Mouse (Mus musculus) intestine, embryonic 16.5 days (tissue): ENCODE results near the gene Pom121l2. TPM values are rescaled to one million over a fixed set of nuclear protein-coding genes. Genes with fewer than 3 reads are reported as not detected.
A peak's percentile ranks its signal among the peaks of the same experiment; 100 is the strongest.

Experiments
- ATAC-seq: fragments of 200-750 bp; cut with Nextera tagmentation; 2 replicates; pipeline ENCODE4 v1.8.0; 2017; ENCODE audit warnings: moderate TSS enrichment, moderate library complexity
- H3K27ac ChIP-seq: fragments of 300-500 bp; sonication (generic); 2 replicates; pipeline ENCODE4 v1.5.1; 2014; ENCODE audit warnings: mild to moderate bottlenecking, low read length
- H3K27me3 ChIP-seq: fragments of 300-500 bp; sonication (generic); replicated peaks from 2 replicates; pipeline ENCODE4 v1.6.1; 2014; ENCODE audit warnings: low read length, control low read depth, mixed read lengths; ENCODE audit not compliant: control insufficient read depth, insufficient read depth
- H3K36me3 ChIP-seq: fragments of 300-500 bp; sonication (generic); 2 replicates; pipeline ENCODE4 v1.6.1; 2014; ENCODE audit warnings: low read length, control low read depth; ENCODE audit not compliant: control insufficient read depth, insufficient read depth
- H3K4me1 ChIP-seq: fragments of 300-500 bp; sonication (generic); 2 replicates; pipeline ENCODE4 v1.6.1; 2014; ENCODE audit warnings: low read length, control low read depth, mixed read lengths; ENCODE audit not compliant: control insufficient read depth, insufficient read depth
- H3K4me2 ChIP-seq: fragments of 300-500 bp; sonication (generic); 2 replicates; pipeline ENCODE4 v1.6.1; 2014; ENCODE audit warnings: low read depth, low read length, control low read depth
- H3K4me3 ChIP-seq: fragments of 300-500 bp; sonication (generic); 2 replicates; pipeline ENCODE4 v1.5.1; 2014; ENCODE audit warnings: mild to moderate bottlenecking, low read length
- H3K9ac ChIP-seq: fragments of 300-500 bp; sonication (generic); 2 replicates; pipeline ENCODE4 v1.6.1; 2014; ENCODE audit warnings: low read depth, low read length
- H3K9me3 ChIP-seq: fragments of 300-500 bp; sonication (generic); 2 replicates; pipeline ENCODE4 v1.6.1; 2016; ENCODE audit warnings: low read length, control low read depth; ENCODE audit not compliant: control insufficient read depth
- WGBS: fragments of 180-500 bp; shearing (Covaris S2); extraction: QIAGEN DNeasy Blood & Tissue Kit; methylation state at CpG from one replicate; pipeline ENCODE4 v1.1.7; 2014; 5-methylcytosine and 5-hydroxymethylcytosine counted together
- polyA plus RNA-seq: library from polyadenylated mRNA; unstranded; fragments of >200 nt; fragmentation: Nextera tagmentation; extraction: Ambion mirVana; gene quantifications from 2 replicates; pipeline ENCODE4 v1.2.1, GENCODE M21; 2015

Pom121l2 gene
- polyA plus RNA-seq, 1 experiment from 2014 or later: not detected

GRCm38 (mm10) chr13:21998412-21998811 is 17.4 kb downstream of the Pom121l2 start:
- H3K27me3 ChIP-seq: peaks cover 62% of the 10 kb centered on the region

GRCm38 (mm10) chr13:21999147-21999546 is 18.2 kb downstream of the Pom121l2 start:
- no peak overlapping the region for H3K4me2 ChIP-seq
- H3K27ac ChIP-seq: no peak overlapping the region
- no peak for ATAC-seq
- H3K9ac ChIP-seq: no peak overlapping the region
- WGBS: 43% methylated on average over 4 of the region's 4 CpGs
- H3K36me3 ChIP-seq: no peaks in the 10 kb centered on the region
- H3K4me3 ChIP-seq: no peak overlapping the region
- H3K9me3 ChIP-seq: no peaks in the 10 kb centered on the region
- H3K27me3 ChIP-seq: peaks cover 67% of the 10 kb centered on the region
- H3K4me1 ChIP-seq: no peaks in the 10 kb centered on the region

More at GRCm38 (mm10) chr13:21998412-21998811, 17.4 kb downstream of the Pom121l2 start:
- ATAC-seq: no peak
- no peaks in the 10 kb centered on the region for H3K9me3 ChIP-seq
- WGBS: 34% methylated on average over 3 of the region's 3 CpGs
- H3K4me1 ChIP-seq: no peaks in the 10 kb centered on the region
- H3K4me2 ChIP-seq: no peak overlapping the region
- no peak overlapping the region for H3K9ac ChIP-seq
- no peak overlapping the region for H3K27ac ChIP-seq
- no peaks in the 10 kb centered on the region for H3K36me3 ChIP-seq
- H3K4me3 ChIP-seq: no peak overlapping the region

DNA sequence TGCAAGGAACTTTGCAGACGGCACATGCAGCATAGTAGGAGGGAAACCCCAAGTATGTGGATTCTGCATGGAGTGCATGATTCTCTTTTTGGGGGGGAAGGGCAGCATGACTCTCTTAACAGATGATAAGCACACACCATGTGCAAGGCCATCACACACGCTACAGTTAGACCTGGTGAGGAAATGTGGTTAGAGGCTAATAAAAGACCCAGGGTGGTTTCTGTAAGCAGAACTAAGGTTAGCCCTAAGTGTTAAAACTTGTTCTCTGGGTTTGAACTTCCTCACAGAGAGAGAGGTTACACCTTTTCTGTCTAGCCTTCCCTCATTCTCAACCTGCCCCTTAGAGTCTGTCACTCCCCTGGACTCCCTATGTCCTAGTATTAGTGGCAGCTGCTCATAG is 20.4 kb downstream of the Pom121l2 start:
- no peak for ATAC-seq
- H3K9ac ChIP-seq: no peak overlapping the region
- H3K4me3 ChIP-seq: no peak overlapping the region
- H3K27ac ChIP-seq: no peak overlapping the region
- WGBS: 66% methylated on average over 2 of the region's 2 CpGs
- H3K27me3 ChIP-seq: peaks cover 74% of the 10 kb centered on the region
- H3K4me1 ChIP-seq: 0 out of 2 replicates have a peak, but pooled peaks cover 7% of the 10 kb centered on the region
- H3K4me2 ChIP-seq: no peak overlapping the region
- no peaks in the 10 kb centered on the region for H3K9me3 ChIP-seq
- H3K36me3 ChIP-seq: no peaks in the 10 kb centered on the region

GRCm38 (mm10) chr13:22001823-22002222 is 20.8 kb downstream of the Pom121l2 start:
- Histone ChIP-seq H3K9ac (no peak overlapping the region), H3K27ac (no peak overlapping the region), H3K4me2 (no peak overlapping the region), H3K9me3 (no peaks in the 10 kb centered on the region), H3K4me1 (peaks cover 10% of the 10 kb centered on the region; the same call in 1 of the 2 replicates), H3K27me3 (peaks cover 76% of the 10 kb centered on the region), H3K36me3 (no peaks in the 10 kb centered on the region), H3K4me3 (no peak overlapping the region)
- 28% methylated on average over 5 of the region's 5 CpGs for WGBS
- no peak for ATAC-seq

DNA sequence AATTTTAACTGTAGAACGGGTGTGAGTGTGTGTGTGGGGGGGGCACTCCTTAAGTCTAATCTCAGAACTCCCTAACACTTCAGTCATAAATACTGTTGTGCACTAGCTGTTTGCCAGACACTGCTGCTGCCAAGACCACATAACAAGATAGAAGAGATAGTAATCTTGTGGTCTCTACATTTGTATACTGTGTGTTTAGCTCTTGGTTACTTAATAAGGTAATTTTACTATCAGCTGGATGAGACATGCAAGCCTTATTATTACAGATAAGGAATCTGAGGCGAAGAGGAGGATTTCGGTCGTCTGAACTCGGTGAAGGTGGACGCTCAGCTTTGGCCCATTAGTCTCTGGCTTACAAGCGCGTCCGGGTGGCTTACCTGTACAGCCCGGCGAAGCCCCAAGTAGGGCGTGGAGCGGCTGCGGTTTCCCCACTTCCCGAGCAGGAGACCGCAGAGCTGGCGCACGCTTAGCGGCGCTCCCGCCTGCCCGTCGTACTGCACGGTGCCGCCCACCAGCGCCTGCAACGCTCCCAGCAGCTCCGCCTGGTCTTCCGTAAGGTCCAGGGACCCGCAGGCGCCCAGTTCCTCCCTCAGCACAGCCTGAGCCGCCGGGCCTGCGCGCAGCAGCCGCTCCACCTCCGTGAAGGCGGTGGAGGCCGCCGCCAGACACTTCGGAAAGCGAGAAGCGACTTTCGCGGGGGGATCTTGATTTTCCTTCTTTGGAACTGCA is 24.8 kb downstream of the Pom121l2 start:
- H3K4me3 ChIP-seq: peak overlapping the region; percentile 69
- H3K4me1 ChIP-seq: peaks cover 15% of the 10 kb centered on the region; the same call in 1 of the 2 replicates
- no peaks in the 10 kb centered on the region for H3K36me3 ChIP-seq
- no peaks in the 10 kb centered on the region for H3K9me3 ChIP-seq
- H3K4me2 ChIP-seq: peak overlapping the region; percentile 96
- H3K9ac ChIP-seq: peak overlapping the region; percentile 69
- under 1% methylated on average over 45 of the region's 45 CpGs for WGBS
- H3K27ac ChIP-seq: peak overlapping the region; percentile 45
- peaks cover 83% of the 10 kb centered on the region for H3K27me3 ChIP-seq
- ATAC-seq: peak; percentile 93

GRCm38 (mm10) chr13:22006334-22007120 is 25.5 kb downstream of the Pom121l2 start:
- peak; percentile 95 for ATAC-seq
- Histone ChIP-seq H3K9me3 (no peaks in the 10 kb centered on the region), H3K4me2 (peak overlapping the region; percentile 96), H3K27ac (peak overlapping the region; percentile 45), H3K9ac (peak overlapping the region; percentile 69), H3K4me3 (peak overlapping the region; percentile 69), H3K36me3 (no peaks in the 10 kb centered on the region), H3K4me1 (peaks cover 15% of the 10 kb centered on the region; the same call in 1 of the 2 replicates), H3K27me3 (peaks cover 80% of the 10 kb centered on the region)
- WGBS: under 1% methylated on average over 38 of the region's 38 CpGs

GRCm38 (mm10) chr13:22007121-22007510 is 26.1 kb downstream of the Pom121l2 start:
- Histone ChIP-seq H3K27ac (no peak overlapping the region), H3K4me1 (peaks cover 15% of the 10 kb centered on the region; the same call in 1 of the 2 replicates), H3K4me2 (peak overlapping the region; percentile 96), H3K36me3 (no peaks in the 10 kb centered on the region), H3K9ac (peak overlapping the region; percentile 64), H3K27me3 (peaks cover 76% of the 10 kb centered on the region), H3K4me3 (peak overlapping the region; percentile 69), H3K9me3 (no peaks in the 10 kb centered on the region)
- WGBS: 3% methylated on average over 18 of the region's 18 CpGs
- no peak; the same call in 1 of the 2 replicates for ATAC-seq

DNA sequence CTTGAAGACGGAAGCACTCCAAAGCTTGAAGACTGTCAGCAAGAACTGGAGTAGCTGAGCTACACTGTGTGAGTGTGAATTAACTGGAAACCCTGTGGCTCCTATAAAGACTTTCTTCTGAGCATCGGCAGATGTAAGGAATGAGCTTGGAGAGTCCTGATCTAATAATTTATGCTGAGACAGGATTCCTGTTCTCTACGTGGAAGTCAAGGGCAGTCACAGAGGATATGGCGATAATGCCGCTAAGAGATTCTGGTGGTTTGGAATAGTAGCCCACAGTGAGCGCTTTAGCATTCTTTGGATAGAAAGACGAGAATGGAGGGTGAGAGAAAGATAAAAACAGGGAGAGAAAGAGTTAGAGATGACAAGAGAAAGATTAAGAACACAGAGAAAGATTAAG is 26.9 kb downstream of the Pom121l2 start:
- Histone ChIP-seq H3K4me2 (no peak overlapping the region), H3K36me3 (no peaks in the 10 kb centered on the region), H3K9ac (no peak overlapping the region), H3K4me1 (peaks cover 15% of the 10 kb centered on the region; the same call in 1 of the 2 replicates), H3K27me3 (peaks cover 75% of the 10 kb centered on the region), H3K9me3 (no peaks in the 10 kb centered on the region), H3K27ac (no peak overlapping the region), H3K4me3 (no peak overlapping the region)
- WGBS: 54% methylated on average over 7 of the region's 7 CpGs
- no peak for ATAC-seq

DNA sequence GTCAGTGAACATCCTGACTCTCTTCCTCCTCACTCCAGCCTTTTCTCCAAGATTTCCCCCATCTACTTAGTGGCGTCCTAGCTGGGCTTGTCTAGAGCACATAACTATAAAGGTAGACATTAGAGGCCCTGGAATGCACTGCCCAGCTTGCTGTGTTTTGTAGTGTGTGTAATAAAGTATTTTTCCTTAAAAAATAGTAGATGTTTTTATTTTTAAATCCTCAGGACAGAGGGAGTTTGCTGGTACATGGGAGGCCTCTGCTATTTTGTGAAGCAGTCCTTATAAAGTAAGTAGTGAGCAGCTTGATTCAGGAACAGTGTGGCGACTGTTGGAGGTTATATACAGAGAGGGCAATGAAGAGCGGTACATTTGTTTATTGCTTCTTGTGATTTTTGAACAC is 27.7 kb downstream of the Pom121l2 start:
- 76% methylated on average over 3 of the region's 3 CpGs for WGBS
- H3K27ac ChIP-seq: no peak overlapping the region
- H3K9me3 ChIP-seq: no peaks in the 10 kb centered on the region
- no peak overlapping the region for H3K4me3 ChIP-seq
- H3K9ac ChIP-seq: no peak overlapping the region
- H3K4me2 ChIP-seq: no peak overlapping the region
- peaks cover 69% of the 10 kb centered on the region for H3K27me3 ChIP-seq
- H3K4me1 ChIP-seq: peaks cover 15% of the 10 kb centered on the region; the same call in 1 of the 2 replicates
- no peaks in the 10 kb centered on the region for H3K36me3 ChIP-seq
- no peak for ATAC-seq
